Mouse (Mus musculus) cortical plate, adult 2 months (tissue): Measurements from ENCODE around the gene Traf3.

ENCODE experiments used
- CTCF ChIP-seq: fragments of 200-500 bp; IDR thresholded peaks from 2 replicates; pipeline ENCODE4 v1.5.1; 2011; ENCODE audit warnings: mild to moderate bottlenecking, control low read depth, low read length; ENCODE audit not compliant: insufficient read depth; ENCODE audit errors: extremely low read depth
- POLR2A ChIP-seq: fragments of 200-500 bp; IDR thresholded peaks from 2 replicates; pipeline ENCODE4 v1.6.1; 2011; ENCODE audit warnings: mild to moderate bottlenecking, low read length, control low read depth; ENCODE audit not compliant: insufficient read depth; ENCODE audit errors: extremely low read depth

GRCm38 (mm10) chr12:111225197-111225780 is 59.1 kb downstream of the Traf3 start:
- TF ChIP-seq POLR2A = no peak
- no peak for TF ChIP-seq CTCF
